Mouse (Mus musculus) myocyte (in vitro differentiated cells): Measurements from ENCODE around the gene Fggy.

Experiments
- E2F4 ChIP-seq: IDR thresholded peaks from one replicate; pipeline ENCODE4 v1.6.1; 2011; ENCODE audit warnings: mild to moderate bottlenecking, control low read depth, moderate library complexity; ENCODE audit not compliant: insufficient read depth
- MYOG ChIP-seq, 3 experiments: IDR thresholded peaks; one replicate each; pipeline ENCODE4 v1.6.1; 2011; ENCODE audit warnings: control low read depth in 2 of 3, low read depth in 2 of 3, mild to moderate bottlenecking in 2 of 3; ENCODE audit not compliant: insufficient read length in 2 of 3, control insufficient read depth in 1 of 3, insufficient read depth in 1 of 3
- POLR2A ChIP-seq: IDR thresholded peaks from one replicate; pipeline ENCODE4 v1.6.1; 2011; ENCODE audit warnings: low read depth, mild to moderate bottlenecking, control low read depth, moderate library complexity; ENCODE audit not compliant: insufficient read length
- POLR2AphosphoS2 ChIP-seq: IDR thresholded peaks from one replicate; pipeline ENCODE4 v1.6.1; 2011; ENCODE audit warnings: low read depth, control low read depth; ENCODE audit not compliant: insufficient read length
- TCF12 ChIP-seq: IDR thresholded peaks from one replicate; pipeline ENCODE4 v1.6.1; 2011; ENCODE audit warnings: mild to moderate bottlenecking, control low read depth; ENCODE audit not compliant: poor library complexity, insufficient read depth, severe bottlenecking
- USF1 ChIP-seq: IDR thresholded peaks from one replicate; pipeline ENCODE4 v1.6.1; 2011; ENCODE audit warnings: low read depth, mild to moderate bottlenecking, control low read depth, moderate library complexity

GRCm38 (mm10) chr4:95863500-95863803, 306.1 kb downstream of the Fggy start:
- TF ChIP-seq TCF12 (no peak), POLR2A (no peak), USF1 (no peak), POLR2AphosphoS2 (no peak), E2F4 (no peak), MYOG (IDR thresholded peaks at IDR 0.05; ENCODE audit: control insufficient read depth in 1 of 3, insufficient read depth in 1 of 3, insufficient read length in 2 of 3, low read depth in 2 of 3) (no peak)
